Mouse (Mus musculus) liver, adult 2 months (tissue): Measurements from ENCODE around the gene Lars2.

Source experiments
- CTCF ChIP-seq: fragments of 200-500 bp; IDR thresholded peaks from 2 replicates; pipeline ENCODE4 v1.5.1; 2011; ENCODE audit warnings: low read depth, low read length, control low read depth
- POLR2A ChIP-seq: fragments of 200-500 bp; IDR thresholded peaks from 2 replicates; pipeline ENCODE4 v1.6.1; 2011; ENCODE audit warnings: low read length, control low read depth; ENCODE audit not compliant: insufficient read depth; ENCODE audit errors: extremely low read depth

GRCm38 (mm10) chr9:123469087-123469486 lies 102.4 kb downstream of the Lars2 start:
- TF ChIP-seq CTCF (no peak), POLR2A (no peak)
